Mouse (Mus musculus) gastrocnemius, postnatal 10 days (tissue): ENCODE data around the gene Kdelc1. TPM values are rescaled to one million over a fixed set of nuclear protein-coding genes. Genes with fewer than 3 reads are reported as not detected.

ENCODE experiments used
- DNase-seq: peaks from one replicate; pipeline ENCODE4 v3.0.0; 2021; ENCODE audit warnings: mixed read lengths
- long read RNA-seq, 2 experiments: library from polyadenylated mRNA; stranded (forward); transcript quantifications; one replicate each; pipeline ENCODE4 v2.0.0; 2021
- total RNA-seq, 2 experiments: library from RNA; stranded (reverse); gene quantifications; 2 replicates each; pipeline ENCODE4 v1.2.3; 2021

The Kdelc1 gene
- total RNA-seq: 10 to 100 TPM; 12.3 to 14.3 TPM
- long read RNA-seq, experiment 1, transcript Kdelc1-202 (10 exons, 2,359 nt): major isoform, 12 of 13 reads
- long read RNA-seq, experiment 1, partial matches to known transcripts: 0 of 13 reads
- long read RNA-seq, experiment 1, other reads (novel, unspliced or antisense): 0 of 13 reads
- long read RNA-seq, experiment 2, transcript Kdelc1-202 (10 exons, 2,359 nt): major isoform, 8 of 12 reads
- long read RNA-seq, experiment 2, partial matches to known transcripts: 1 of 12 reads
- long read RNA-seq, experiment 2, other reads (novel, unspliced or antisense): 0 of 12 reads

- DNase-seq: peak; percentile 74
Observed at GRCm38 (mm10) chr1:44118239-44119054, at the start of gene Kdelc1, which contains the start of gene Bivm. Gene Kdelc1, minus strand, starts transcription at chr1:44118808. Gene Bivm, plus strand, starts transcription at chr1:44118957.

- no peak for DNase-seq
Observed at GRCm38 (mm10) chr1:44167859-44168383, 49.3 kb upstream of the Kdelc1 start.

- DNase-seq: no peak
Observed at GRCm38 (mm10) chr1:44162389-44162788, 43.8 kb upstream of the Kdelc1 start.

- DNase-seq: no peak
Observed at GRCm38 (mm10) chr1:44161818-44162217, 43.2 kb upstream of the Kdelc1 start.

- no peak for DNase-seq
Observed at GRCm38 (mm10) chr1:44158317-44158716, 39.7 kb upstream of the Kdelc1 start.

GRCm38 (mm10) chr1:44155287-44155686, 36.7 kb upstream of the Kdelc1 start:
- DNase-seq: no peak

GRCm38 (mm10) chr1:44148706-44149105, 30.1 kb upstream of the Kdelc1 start:
- no peak for DNase-seq

- peak; percentile 65 for DNase-seq
Observed at GRCm38 (mm10) chr1:44147563-44148381, 29.2 kb upstream of the Kdelc1 start, which contains the start of gene Ercc5. Gene Ercc5, plus strand, starts transcription at chr1:44147744.

- DNase-seq: no peak
Observed at GRCm38 (mm10) chr1:44142747-44143146, 24.1 kb upstream of the Kdelc1 start.

GRCm38 (mm10) chr1:44140232-44140631, 21.6 kb upstream of the Kdelc1 start:
- DNase-seq: no peak

- no peak for DNase-seq
Observed at GRCm38 (mm10) chr1:44129929-44130581, 11.4 kb upstream of the Kdelc1 start.

GRCm38 (mm10) chr1:44125590-44125989, 7.0 kb upstream of the Kdelc1 start:
- DNase-seq: no peak

GRCm38 (mm10) chr1:44122256-44122655, 3.6 kb upstream of the Kdelc1 start:
- DNase-seq: no peak

- no peak for DNase-seq
Observed at GRCm38 (mm10) chr1:44120074-44120406, 1.4 kb upstream of the Kdelc1 start.

- DNase-seq: peak; percentile 76
Observed at GRCm38 (mm10) chr1:44119201-44120073, 829 bp upstream of the Kdelc1 start.

- no peak for DNase-seq
Observed at GRCm38 (mm10) chr1:44117571-44117970, 1.0 kb downstream of the Kdelc1 start.

- no peak for DNase-seq
Observed at GRCm38 (mm10) chr1:44102939-44103338, 15.7 kb downstream of the Kdelc1 start.

- peak; percentile 92 for DNase-seq
Observed at GRCm38 (mm10) chr1:44102259-44102717, 16.3 kb downstream of the Kdelc1 start, which contains the start of gene Tex30. Gene Tex30, minus strand, starts transcription at chr1:44102441.

GRCm38 (mm10) chr1:44101448-44102225, 17.0 kb downstream of the Kdelc1 start:
- DNase-seq: no peak

- DNase-seq: peak; percentile 40
Observed at GRCm38 (mm10) chr1:44064625-44065024, 54.0 kb downstream of the Kdelc1 start.
